Mouse (Mus musculus) urinary bladder, postnatal 25 days (tissue): ENCODE results near the gene P2ry6.
A peak's percentile ranks its signal among the peaks of the same experiment; 100 is the strongest.

Experiments used
- DNase-seq: peaks from one replicate; pipeline ENCODE4 v3.0.0; 2022; ENCODE audit warnings: low spot score

Gene P2ry6

GRCm38 (mm10) chr7:100916526-100916925 is 57.9 kb downstream of the P2ry6 start:
- no peak for DNase-seq

- no peak for DNase-seq
Measured at GRCm38 (mm10) chr7:100915204-100915603, 59.2 kb downstream of the P2ry6 start.

- DNase-seq: no peak
Measured at GRCm38 (mm10) chr7:100911791-100912190, 62.7 kb downstream of the P2ry6 start.

GRCm38 (mm10) chr7:100911246-100911770 is 63.1 kb downstream of the P2ry6 start:
- no peak for DNase-seq

GRCm38 (mm10) chr7:100908567-100908966 is 65.9 kb downstream of the P2ry6 start:
- no peak for DNase-seq

- no peak for DNase-seq
Measured at GRCm38 (mm10) chr7:100908061-100908460, 66.4 kb downstream of the P2ry6 start.

GRCm38 (mm10) chr7:100907231-100907630 is 67.2 kb downstream of the P2ry6 start:
- peak; percentile 82 for DNase-seq

- DNase-seq: no peak
Measured at GRCm38 (mm10) chr7:100906029-100906789, 68.2 kb downstream of the P2ry6 start.

GRCm38 (mm10) chr7:100905037-100905436 is 69.4 kb downstream of the P2ry6 start:
- DNase-seq: no peak

- DNase-seq: no peak
Measured at GRCm38 (mm10) chr7:100904612-100905011, 69.8 kb downstream of the P2ry6 start.

- DNase-seq: no peak
Measured at GRCm38 (mm10) chr7:100902451-100903137, 71.9 kb downstream of the P2ry6 start.

- DNase-seq: no peak
Measured at GRCm38 (mm10) chr7:100897828-100898227, 76.6 kb downstream of the P2ry6 start.

- DNase-seq: no peak
Measured at GRCm38 (mm10) chr7:100894833-100895226, 79.6 kb downstream of the P2ry6 start.

GRCm38 (mm10) chr7:100894057-100894832 is 80.2 kb downstream of the P2ry6 start:
- DNase-seq: no peak

GRCm38 (mm10) chr7:100893249-100894056 is 81.0 kb downstream of the P2ry6 start:
- DNase-seq: no peak
